Mouse (Mus musculus) liver, adult 2 months (tissue): ENCODE measurements around the gene Mast1. TPM values are rescaled to one million over a fixed set of nuclear protein-coding genes. Genes with fewer than 3 reads are reported as not detected.

Experiments
- DNase-seq: peaks from one replicate; pipeline ENCODE4 v3.0.0-alpha.2; 2011; ENCODE audit warnings: low read depth, low spot score; ENCODE audit errors: extremely low read depth
- H3K27ac ChIP-seq: fragments of 200-500 bp; replicated peaks from 2 replicates; pipeline ENCODE4 v1.5.1; 2012; ENCODE audit warnings: low read depth, mild to moderate bottlenecking, control low read depth, inconsistent platforms, low read length; ENCODE audit not compliant: insufficient read depth
- H3K27me3 ChIP-seq: fragments of 200-500 bp; 2 replicates; pipeline ENCODE4 v1.6.1; 2012; ENCODE audit warnings: mild to moderate bottlenecking, moderate library complexity, low read length, inconsistent platforms; ENCODE audit not compliant: control insufficient read depth, insufficient read depth
- H3K36me3 ChIP-seq: fragments of 200-500 bp; 2 replicates; pipeline ENCODE4 v1.6.1; 2012; ENCODE audit warnings: low read length, inconsistent platforms; ENCODE audit not compliant: control insufficient read depth, insufficient read depth
- H3K4me1 ChIP-seq: fragments of 200-500 bp; 2 replicates; pipeline ENCODE4 v1.6.1; 2011; ENCODE audit warnings: low read length; ENCODE audit not compliant: control insufficient read depth, insufficient read depth
- H3K4me3 ChIP-seq: fragments of 200-500 bp; 2 replicates; pipeline ENCODE4 v1.5.1; 2011; ENCODE audit warnings: low read depth, mild to moderate bottlenecking, control low read depth, low read length, moderate library complexity; ENCODE audit not compliant: insufficient read depth
- H3K79me2 ChIP-seq: fragments of 200-500 bp; 2 replicates; pipeline ENCODE4 v1.6.1; 2012; ENCODE audit warnings: inconsistent platforms, mild to moderate bottlenecking, low read length, moderate library complexity; ENCODE audit not compliant: control insufficient read depth, insufficient read depth
- H3K9ac ChIP-seq: fragments of 200-500 bp; 2 replicates; pipeline ENCODE4 v1.6.1; 2012; ENCODE audit warnings: low read depth, mild to moderate bottlenecking, control low read depth, inconsistent platforms, low read length
- CTCF ChIP-seq: fragments of 200-500 bp; IDR thresholded peaks from 2 replicates; pipeline ENCODE4 v1.5.1; 2011; ENCODE audit warnings: low read depth, low read length, control low read depth
- POLR2A ChIP-seq: fragments of 200-500 bp; IDR thresholded peaks from 2 replicates; pipeline ENCODE4 v1.6.1; 2011; ENCODE audit warnings: low read length, control low read depth; ENCODE audit not compliant: insufficient read depth; ENCODE audit errors: extremely low read depth
- WGBS: fragments of 180-500 bp; shearing (Covaris S2); methylation state at CpG from one replicate; pipeline ENCODE4 v1.1.7; 2018; 5-methylcytosine and 5-hydroxymethylcytosine counted together
- polyA plus RNA-seq: library from polyadenylated mRNA; depleted of rRNA; stranded (reverse); fragments of >200 nt; gene quantifications from 2 replicates; pipeline ENCODE4 v1.2.3, GENCODE M21; 2012
- total RNA-seq: library from RNA; depleted of rRNA; stranded (reverse); fragments of >200 nt; gene quantifications from 2 replicates; pipeline ENCODE4 v1.2.3, GENCODE M21; 2014

Mast1 gene
- total and polyA plus RNA-seq, 2 experiments = 0.09 to 0.43 TPM

- no peak for DNase-seq
- H3K27ac ChIP-seq = no peak overlapping the region
- H3K9ac ChIP-seq = no peak overlapping the region
- WGBS = 22% methylated on average over 23 of the region's 23 CpGs
- no peaks in the 10 kb centered on the region for H3K36me3 ChIP-seq
- H3K27me3 ChIP-seq = peaks cover 22% of the 10 kb centered on the region
- H3K4me1 ChIP-seq = no peaks in the 10 kb centered on the region
- TF ChIP-seq POLR2A = no peak
- no peak for TF ChIP-seq CTCF
- no peak overlapping the region for H3K4me3 ChIP-seq
- no peaks in the 10 kb centered on the region for H3K79me2 ChIP-seq
Measured at GRCm38 (mm10) chr8:84936041-84936961, 858 bp downstream of the Mast1 start.

- DNase-seq = no peak
- WGBS = 8% methylated on average over 14 of the region's 14 CpGs
- Histone ChIP-seq H3K27ac (no peak overlapping the region), H3K36me3 (no peaks in the 10 kb centered on the region), H3K79me2 (no peaks in the 10 kb centered on the region), H3K27me3 (peaks cover 22% of the 10 kb centered on the region), H3K9ac (no peak overlapping the region), H3K4me3 (no peak overlapping the region), H3K4me1 (no peaks in the 10 kb centered on the region)
- TF ChIP-seq CTCF = no peak
Measured at GRCm38 (mm10) chr8:84935489-84935888, 1.7 kb downstream of the Mast1 start.

GRCm38 (mm10) chr8:84934860-84935259 lies 2.3 kb downstream of the Mast1 start:
- TF ChIP-seq CTCF = no peak
- TF ChIP-seq POLR2A = no peak
- DNase-seq = no peak
- Histone ChIP-seq H3K4me3 (no peak overlapping the region), H3K79me2 (no peaks in the 10 kb centered on the region), H3K27ac (no peak overlapping the region), H3K36me3 (no peaks in the 10 kb centered on the region), H3K27me3 (peaks cover 22% of the 10 kb centered on the region), H3K4me1 (no peaks in the 10 kb centered on the region), H3K9ac (no peak overlapping the region)
- WGBS = 6% methylated on average over 15 of the region's 15 CpGs

- DNase-seq = no peak
- 81% methylated on average over 16 of the region's 16 CpGs for WGBS
- Histone ChIP-seq H3K9ac (no peak overlapping the region), H3K27me3 (peaks cover 26% of the 10 kb centered on the region), H3K4me3 (no peak overlapping the region), H3K27ac (no peak overlapping the region), H3K79me2 (no peaks in the 10 kb centered on the region), H3K4me1 (no peaks in the 10 kb centered on the region), H3K36me3 (no peaks in the 10 kb centered on the region)
- no peak for TF ChIP-seq POLR2A
Measured at GRCm38 (mm10) chr8:84933767-84934559, 3.2 kb downstream of the Mast1 start.

- no peak for DNase-seq
- no peaks in the 10 kb centered on the region for H3K4me1 ChIP-seq
- peaks cover 11% of the 10 kb centered on the region for H3K27me3 ChIP-seq
- TF ChIP-seq CTCF (no peak), POLR2A (no peak)
- WGBS = 81% methylated on average over 13 of the region's 13 CpGs
- H3K9ac ChIP-seq = no peak overlapping the region
- no peaks in the 10 kb centered on the region for H3K36me3 ChIP-seq
- H3K4me3 ChIP-seq = no peak overlapping the region
- no peaks in the 10 kb centered on the region for H3K79me2 ChIP-seq
- H3K27ac ChIP-seq = no peak overlapping the region
Measured at GRCm38 (mm10) chr8:84930582-84930981, 6.6 kb downstream of the Mast1 start.
